ENCODE assay signal across 8 mouse cellular contexts in genomic region chr9:22003163-22003554, GRCm38 (mm10). TPM values are rescaled to one million over a fixed set of nuclear protein-coding genes. Genes with fewer than 3 reads are reported as not detected.
DNase-seq lines count a peak whose midpoint lies in the region; ATAC-seq and TF ChIP-seq lines count a peak whose summit lies in the region.

No protein-coding gene starts in this region.

- H3K4me3 ChIP-seq in heart, adult 2 months = peak overlapping the region; percentile 70
- H3K4me3 ChIP-seq in heart, embryonic 16.5 days (ENCODE audit: low read length) = peak overlapping the region; percentile 68
- H3K4me3 ChIP-seq in limb, embryonic 14.5 days (replicated peaks; ENCODE audit: low read length) = peak overlapping the region; percentile 61
- peak overlapping the region; percentile 57 for H3K4me3 ChIP-seq in midbrain, embryonic 16.5 days (ENCODE audit: low read depth, low read length)

- intact Hi-C loops in heart, adult 2 months (cut with DNase I) = loop anchor here (2.0 to 10.0 kb wide), 4 partner anchors 48 to 154 kb away; partner anchors contain the start of genes Elof1, Gm49318, Pigyl and Swsap1

- under 1% methylated on average over 18 of the region's 18 CpGs for WGBS in heart, adult 2 months
- WGBS in heart, embryonic 16.5 days = under 1% methylated on average over 18 of the region's 18 CpGs
- 2% methylated on average over 18 of the region's 18 CpGs for WGBS in limb, embryonic 14.5 days
- WGBS in midbrain, embryonic 16.5 days = under 1% methylated on average over 18 of the region's 18 CpGs

- H3K79me2 ChIP-seq in heart, adult 2 months (replicated peaks; ENCODE audit: control insufficient read depth, insufficient read depth, low read length) = no peaks in the 10 kb centered on the region

- H3K4me2 ChIP-seq in heart, embryonic 16.5 days (ENCODE audit: low read depth, low read length) = peak overlapping the region; percentile 91
- H3K4me2 ChIP-seq in limb, embryonic 14.5 days (replicated peaks; ENCODE audit: low read depth, low read length, severe bottlenecking) = peak overlapping the region; percentile 79
- peak overlapping the region; percentile 75 for H3K4me2 ChIP-seq in midbrain, embryonic 16.5 days (ENCODE audit: low read length)

- H3K27ac ChIP-seq in heart, adult 2 months = peak overlapping the region; percentile 63
- H3K27ac ChIP-seq in heart, embryonic 16.5 days (ENCODE audit: low read length) = peak overlapping the region; percentile 44
- peak overlapping the region; percentile 29; the same call in 1 of the 2 replicates for H3K27ac ChIP-seq in limb, embryonic 14.5 days (replicated peaks; ENCODE audit: low read depth, low read length)
- H3K27ac ChIP-seq in midbrain, embryonic 16.5 days (ENCODE audit: low read length) = peak overlapping the region; percentile 74

- H3K9me3 ChIP-seq in heart, embryonic 16.5 days (replicated peaks; ENCODE audit: control insufficient read depth, low read length) = no peaks in the 10 kb centered on the region
- no peaks in the 10 kb centered on the region for H3K9me3 ChIP-seq in limb, embryonic 14.5 days (ENCODE audit: control insufficient read depth, low read length)
- no peaks in the 10 kb centered on the region for H3K9me3 ChIP-seq in midbrain, embryonic 16.5 days (replicated peaks; ENCODE audit: control insufficient read depth, low read length, poor library complexity, severe bottlenecking)

- TF ChIP-seq CTCF in heart, adult 2 months (IDR thresholded peaks at IDR 0.05) = no peak

- ATAC-seq in heart, embryonic 16.5 days (replicated peaks; ENCODE audit: extremely low read depth, insufficient read depth, low FRiP score) = peak; percentile 7; the same call in 1 of the 2 replicates
- peak; percentile 4; the same call in 1 of the 2 replicates for ATAC-seq in limb, embryonic 14.5 days (ENCODE audit: low FRiP score, low read depth)
- peak; percentile 44 for ATAC-seq in midbrain, embryonic 16.5 days

- TF ChIP-seq POLR2A in heart, adult 2 months (IDR thresholded peaks at IDR 0.05; ENCODE audit: insufficient read depth, low read depth, low read length) = no peak
- no peak for TF ChIP-seq POLR2A in limb, embryonic 14.5 days (IDR thresholded peaks at IDR 0.05; ENCODE audit: borderline replicate concordance, extremely low read depth, insufficient read depth, insufficient read length)

- no peaks in the 10 kb centered on the region for H3K36me3 ChIP-seq in heart, adult 2 months (ENCODE audit: control insufficient read depth, insufficient read depth, low read length)
- peaks cover 16% of the 10 kb centered on the region for H3K36me3 ChIP-seq in heart, embryonic 16.5 days (ENCODE audit: control insufficient read depth, insufficient read depth)
- H3K36me3 ChIP-seq in limb, embryonic 14.5 days (ENCODE audit: control insufficient read depth, insufficient read depth, low read length) = peaks cover 40% of the 10 kb centered on the region
- H3K36me3 ChIP-seq in midbrain, embryonic 16.5 days (ENCODE audit: control insufficient read depth, insufficient read depth, low read length) = peaks cover 1% of the 10 kb centered on the region; the same call in 1 of the 2 replicates

- DNase-seq in heart, adult 2 months = no peak
- DNase-seq in heart, adult 18-20 months = no peak
- peak; percentile 87 for DNase-seq in 416B (ENCODE audit: low read depth)
- DNase-seq in brain, adult 2 months (ENCODE audit: low read depth, low spot score) = peak; percentile 61
- DNase-seq in limb, embryonic 14.5 days (ENCODE audit: low spot score) = peak; percentile 15
- no peak for DNase-seq in frontal cortex, postnatal 36 days (ENCODE audit: low spot score in 2 of 2)

- peaks cover 4% of the 10 kb centered on the region for H3K4me1 ChIP-seq in heart, adult 2 months (ENCODE audit: control insufficient read depth, insufficient read depth, low read length)
- peaks cover 12% of the 10 kb centered on the region for H3K4me1 ChIP-seq in heart, embryonic 16.5 days (ENCODE audit: control insufficient read depth, insufficient read depth, low read length)
- H3K4me1 ChIP-seq in limb, embryonic 14.5 days (ENCODE audit: control insufficient read depth, insufficient read depth, low read length) = peaks cover 17% of the 10 kb centered on the region
- peaks cover 21% of the 10 kb centered on the region for H3K4me1 ChIP-seq in midbrain, embryonic 16.5 days (ENCODE audit: control insufficient read depth, insufficient read depth, low read length)

- H3K9ac ChIP-seq in heart, adult 2 months (ENCODE audit: low read depth, low read length) = peak overlapping the region; percentile 52
- H3K9ac ChIP-seq in heart, embryonic 16.5 days (ENCODE audit: low read length) = peak overlapping the region; percentile 73
- H3K9ac ChIP-seq in limb, embryonic 14.5 days (ENCODE audit: low read depth, low read length, severe bottlenecking) = peak overlapping the region; percentile 59
- peak overlapping the region; percentile 71 for H3K9ac ChIP-seq in midbrain, embryonic 16.5 days (ENCODE audit: low read depth, low read length)

- no peak for TF ChIP-seq EP300 in heart, adult 2 months (IDR thresholded peaks at IDR 0.05; ENCODE audit: insufficient read depth, low read depth, low read length)

- no peaks in the 10 kb centered on the region for H3K27me3 ChIP-seq in heart, adult 2 months (ENCODE audit: control insufficient read depth, insufficient read depth, low read length)
- no peaks in the 10 kb centered on the region for H3K27me3 ChIP-seq in heart, embryonic 16.5 days (ENCODE audit: control insufficient read depth, insufficient read depth, low read length)
- H3K27me3 ChIP-seq in limb, embryonic 14.5 days (ENCODE audit: control insufficient read depth, insufficient read depth, low read length) = no peaks in the 10 kb centered on the region
- no peaks in the 10 kb centered on the region for H3K27me3 ChIP-seq in midbrain, embryonic 16.5 days (ENCODE audit: control insufficient read depth, insufficient read depth, low read depth, low read length)

RNA-seq across cellular contexts. Expression of gene Prkcsh, which starts 0.6 kb away (rescaled TPM):
- total RNA-seq in heart, adult 2 months (2021) = 10 to 100 TPM; 61.5 to 67.5 TPM
- polyA plus RNA-seq in heart, adult 2 months (2012; rRNA removed) = 42.5 and 46.2 TPM in 2 replicates
- 10 to 100 TPM; 58.7 to 64.6 TPM for total RNA-seq in heart, adult 18-20 months (2021)
- polyA plus RNA-seq in heart, embryonic 16.5 days (2015; fragmentation: Nextera tagmentation; extraction: Ambion mirVana) = 72.7 and 76.8 TPM in 2 replicates
- 156 and 188 TPM in 2 replicates for polyA plus RNA-seq in limb, embryonic 14.5 days (2012; rRNA removed)
- polyA plus RNA-seq in limb, embryonic 14.5 days (2014; fragmentation: Nextera tagmentation; extraction: Ambion mirVana) = 89.0 and 103 TPM in 2 replicates
- polyA plus RNA-seq in midbrain, embryonic 16.5 days (2015; fragmentation: Nextera tagmentation; extraction: Ambion mirVana) = 83.0 and 90.3 TPM in 2 replicates

RNA-seq across cellular contexts. Expression of gene Ccdc151, which starts 0.7 kb away (rescaled TPM):
- under 1 TPM in 1 of 2 experiments, not detected in 1; 0.09 TPM for total RNA-seq in heart, adult 2 months (2021)
- 0.21 TPM in 1 of 2 replicates, not detected in the other for polyA plus RNA-seq in heart, adult 2 months (2012; rRNA removed)
- under 1 TPM in 1 of 2 experiments, not detected in 1; 0.31 TPM for total RNA-seq in heart, adult 18-20 months (2021)
- polyA plus RNA-seq in heart, embryonic 16.5 days (2015; fragmentation: Nextera tagmentation; extraction: Ambion mirVana) = 0.45 and 1.1 TPM in 2 replicates
- 1.2 and 1.3 TPM in 2 replicates for polyA plus RNA-seq in limb, embryonic 14.5 days (2012; rRNA removed)
- 0.37 and 1.2 TPM in 2 replicates for polyA plus RNA-seq in limb, embryonic 14.5 days (2014; fragmentation: Nextera tagmentation; extraction: Ambion mirVana)
- 5.6 and 6.2 TPM in 2 replicates for polyA plus RNA-seq in midbrain, embryonic 16.5 days (2015; fragmentation: Nextera tagmentation; extraction: Ambion mirVana)

RNA-seq across cellular contexts. Expression of gene Rgl3, which starts 13.9 kb away (rescaled TPM):
- 1 to 10 TPM; 4.2 to 4.8 TPM for total RNA-seq in heart, adult 2 months (2021)
- 12.7 and 13.9 TPM in 2 replicates for polyA plus RNA-seq in heart, adult 2 months (2012; rRNA removed)
- total RNA-seq in heart, adult 18-20 months (2021) = 1 to 10 TPM; 4.8 to 7.1 TPM
- polyA plus RNA-seq in heart, embryonic 16.5 days (2015; fragmentation: Nextera tagmentation; extraction: Ambion mirVana) = 2.6 and 3.0 TPM in 2 replicates
- 2.9 and 3.2 TPM in 2 replicates for polyA plus RNA-seq in limb, embryonic 14.5 days (2012; rRNA removed)
- polyA plus RNA-seq in limb, embryonic 14.5 days (2014; fragmentation: Nextera tagmentation; extraction: Ambion mirVana) = 1.1 and 1.5 TPM in 2 replicates
- 0.88 and 1.5 TPM in 2 replicates for polyA plus RNA-seq in midbrain, embryonic 16.5 days (2015; fragmentation: Nextera tagmentation; extraction: Ambion mirVana)

RNA-seq across cellular contexts. Expression of gene Epor, which starts 39.9 kb away (rescaled TPM):
- total RNA-seq in heart, adult 2 months (2021) = 1 to 10 TPM; 1.1 to 1.4 TPM
- polyA plus RNA-seq in heart, adult 2 months (2012; rRNA removed) = 2.1 and 2.5 TPM in 2 replicates
- 1 to 10 TPM in 1 of 2 experiments, under 1 TPM in 1; 0.84 to 2.1 TPM for total RNA-seq in heart, adult 18-20 months (2021)
- polyA plus RNA-seq in heart, embryonic 16.5 days (2015; fragmentation: Nextera tagmentation; extraction: Ambion mirVana) = 3.6 TPM in 2 replicates
- polyA plus RNA-seq in limb, embryonic 14.5 days (2012; rRNA removed) = 6.7 and 8.0 TPM in 2 replicates
- polyA plus RNA-seq in limb, embryonic 14.5 days (2014; fragmentation: Nextera tagmentation; extraction: Ambion mirVana) = 4.1 and 5.9 TPM in 2 replicates
- 1.2 and 1.4 TPM in 2 replicates for polyA plus RNA-seq in midbrain, embryonic 16.5 days (2015; fragmentation: Nextera tagmentation; extraction: Ambion mirVana)

RNA-seq across cellular contexts. Expression of gene Swsap1, which starts 47.6 kb away (rescaled TPM):
- 1 to 10 TPM; 6.5 to 7.4 TPM for total RNA-seq in heart, adult 2 months (2021)
- polyA plus RNA-seq in heart, adult 2 months (2012; rRNA removed) = 4.6 and 6.2 TPM in 2 replicates
- 1 to 10 TPM; 7.6 to 7.8 TPM for total RNA-seq in heart, adult 18-20 months (2021)
- polyA plus RNA-seq in heart, embryonic 16.5 days (2015; fragmentation: Nextera tagmentation; extraction: Ambion mirVana) = 4.4 and 4.9 TPM in 2 replicates
- polyA plus RNA-seq in limb, embryonic 14.5 days (2012; rRNA removed) = 6.5 and 7.0 TPM in 2 replicates
- 12.8 TPM in 2 replicates for polyA plus RNA-seq in limb, embryonic 14.5 days (2014; fragmentation: Nextera tagmentation; extraction: Ambion mirVana)
- 9.5 and 10.5 TPM in 2 replicates for polyA plus RNA-seq in midbrain, embryonic 16.5 days (2015; fragmentation: Nextera tagmentation; extraction: Ambion mirVana)

Comparison
In these comparisons a context has a peak if more than half of its experiments do, and no peak if none do; other contexts are left out.
1. DNase-seq: peak in 416B (single experiment), brain, adult 2 months (single experiment) and limb, embryonic 14.5 days (single experiment); none in heart, adult 2 months (0 of 2), heart, adult 18-20 months (0 of 2) and frontal cortex, postnatal 36 days (0 of 2).
2. Peak in every context shown above with its lines, with median percentiles within 50 percentile points of each other: H3K27ac ChIP-seq, H3K4me3 ChIP-seq, H3K9ac ChIP-seq, ATAC-seq and H3K4me2 ChIP-seq.